Mouse (Mus musculus): ENCODE measurements around the gene Bglap3. TPM values are rescaled to one million over a fixed set of nuclear protein-coding genes. Genes with fewer than 3 reads are reported as not detected.

Bglap3 gene
- not detected in 4 replicates for total RNA-seq (2023; ENCODE audit: inconsistent age)

DNA sequence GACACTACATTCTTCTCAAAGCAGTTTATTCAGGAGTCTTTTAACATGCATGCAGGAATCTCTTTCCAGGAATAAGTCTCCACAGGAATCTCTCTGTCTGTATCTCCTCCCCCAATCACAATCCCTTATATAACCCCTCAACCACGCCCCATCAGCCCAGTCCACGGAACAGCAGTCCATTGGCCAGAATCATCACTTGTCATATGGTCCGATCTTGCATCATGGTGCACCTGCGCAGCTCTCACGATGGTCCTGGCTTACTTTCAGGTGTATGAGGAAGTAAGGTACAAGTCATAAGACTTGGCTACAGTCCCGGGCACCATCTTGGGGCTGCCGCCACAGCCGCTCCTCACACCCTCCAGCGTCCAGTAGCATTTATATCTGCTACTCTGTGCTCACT, at the start of gene Bglap3:
TSS of gene Bglap3 (minus strand) at position 101 of the 400 bp plus-strand sequence.

DNA sequence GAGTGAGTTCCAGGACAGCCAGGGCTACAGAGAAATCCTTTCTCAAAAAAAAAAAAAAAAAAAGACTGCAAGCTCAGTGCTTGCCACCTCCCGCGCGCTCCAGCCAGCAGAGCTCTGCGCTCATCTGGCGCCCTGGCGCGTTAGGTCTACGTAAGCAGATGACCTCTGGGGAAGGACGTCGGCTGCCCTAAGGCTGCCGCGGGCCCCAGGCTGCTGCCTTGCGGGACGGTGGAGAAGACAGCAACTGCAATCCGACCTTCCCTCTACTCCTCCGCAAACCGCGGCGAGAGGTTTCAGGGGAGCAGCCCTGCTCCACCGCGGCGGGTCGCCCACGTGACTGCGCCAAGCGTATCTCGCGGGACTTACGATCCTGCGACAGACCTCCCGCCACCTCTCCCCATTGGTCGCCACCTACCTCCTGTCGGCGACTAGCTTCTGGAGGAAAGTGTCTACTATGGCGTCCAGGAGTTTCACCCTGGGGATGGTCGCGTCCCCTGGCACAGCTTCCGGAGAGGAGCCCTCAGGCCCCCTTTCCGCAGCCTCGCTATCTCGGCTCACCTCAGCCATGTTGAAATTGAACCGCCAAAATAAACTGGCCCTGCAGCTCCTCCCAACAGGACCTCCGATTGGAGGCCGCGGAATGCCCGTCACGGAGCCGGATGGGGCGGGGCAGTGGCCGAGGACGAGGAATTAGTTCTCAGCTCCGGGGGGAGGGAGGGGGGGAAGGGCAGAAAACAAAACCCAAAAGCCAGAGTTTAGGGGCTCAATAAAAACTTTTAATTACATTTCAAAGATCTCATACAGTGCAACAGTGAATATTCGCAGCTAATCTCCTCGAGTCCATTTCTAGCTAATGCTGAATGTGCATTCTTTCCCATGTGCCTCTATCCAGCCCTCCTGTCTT, 37.5 kb upstream of the Bglap3 start, which contains the start of gene Pmf1:
TSS of gene Pmf1 (minus strand) at position 591 of the 904 bp plus-strand sequence.

GRCm38 (mm10) chr3:88384364-88384763, 11.8 kb upstream of the Bglap3 start, which contains the start of gene Bglap:
Gene Bglap, minus strand, starts transcription at chr3:88384464.

DNA sequence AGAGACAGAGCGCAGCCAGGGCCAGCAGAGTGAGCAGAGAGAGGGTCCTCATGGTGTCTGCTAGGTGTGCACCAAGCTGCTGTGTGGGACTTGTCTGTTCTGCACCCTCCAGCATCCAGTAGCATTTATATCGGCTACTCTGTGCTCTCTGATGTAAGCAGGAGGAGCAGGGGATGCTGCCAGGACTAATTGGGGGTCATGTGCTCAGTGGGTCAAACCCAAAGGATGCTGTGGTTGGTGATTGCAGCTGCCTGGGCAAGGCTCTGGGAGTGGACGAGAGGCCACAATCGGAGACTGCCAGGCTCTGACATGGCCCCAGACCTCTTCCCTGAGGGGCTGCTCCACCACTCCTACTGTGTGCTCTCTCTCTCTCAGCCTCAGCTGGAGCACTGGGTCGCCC, 6.1 kb upstream of the Bglap3 start, which contains the start of gene Bglap2:
TSS of gene Bglap2 (minus strand) at position 101 of the 400 bp plus-strand sequence.

DNA sequence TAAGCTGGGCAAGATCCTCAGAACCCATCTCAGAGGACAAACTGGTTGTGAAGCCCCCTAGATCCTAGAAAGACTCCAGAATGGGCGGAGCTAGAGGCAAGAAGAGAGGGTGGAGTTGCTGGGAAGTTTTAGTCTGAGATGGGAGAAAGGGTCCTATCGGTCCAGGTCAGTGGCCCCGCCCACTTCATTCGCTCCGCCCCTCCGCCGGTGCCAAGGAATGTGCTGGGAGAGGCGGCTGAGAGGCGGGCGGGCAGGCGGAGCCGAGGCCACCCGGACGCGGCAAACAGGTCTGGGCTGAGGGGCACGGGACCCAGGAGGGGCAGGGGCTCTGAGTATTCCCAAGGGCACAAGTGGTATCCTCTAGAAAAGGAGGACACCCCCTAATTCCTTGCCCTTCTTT, 8.2 kb downstream of the Bglap3 start, which contains the start of gene Paqr6:
TSS of gene Paqr6 (plus strand) at position 248 of the 400 bp plus-strand sequence.

DNA sequence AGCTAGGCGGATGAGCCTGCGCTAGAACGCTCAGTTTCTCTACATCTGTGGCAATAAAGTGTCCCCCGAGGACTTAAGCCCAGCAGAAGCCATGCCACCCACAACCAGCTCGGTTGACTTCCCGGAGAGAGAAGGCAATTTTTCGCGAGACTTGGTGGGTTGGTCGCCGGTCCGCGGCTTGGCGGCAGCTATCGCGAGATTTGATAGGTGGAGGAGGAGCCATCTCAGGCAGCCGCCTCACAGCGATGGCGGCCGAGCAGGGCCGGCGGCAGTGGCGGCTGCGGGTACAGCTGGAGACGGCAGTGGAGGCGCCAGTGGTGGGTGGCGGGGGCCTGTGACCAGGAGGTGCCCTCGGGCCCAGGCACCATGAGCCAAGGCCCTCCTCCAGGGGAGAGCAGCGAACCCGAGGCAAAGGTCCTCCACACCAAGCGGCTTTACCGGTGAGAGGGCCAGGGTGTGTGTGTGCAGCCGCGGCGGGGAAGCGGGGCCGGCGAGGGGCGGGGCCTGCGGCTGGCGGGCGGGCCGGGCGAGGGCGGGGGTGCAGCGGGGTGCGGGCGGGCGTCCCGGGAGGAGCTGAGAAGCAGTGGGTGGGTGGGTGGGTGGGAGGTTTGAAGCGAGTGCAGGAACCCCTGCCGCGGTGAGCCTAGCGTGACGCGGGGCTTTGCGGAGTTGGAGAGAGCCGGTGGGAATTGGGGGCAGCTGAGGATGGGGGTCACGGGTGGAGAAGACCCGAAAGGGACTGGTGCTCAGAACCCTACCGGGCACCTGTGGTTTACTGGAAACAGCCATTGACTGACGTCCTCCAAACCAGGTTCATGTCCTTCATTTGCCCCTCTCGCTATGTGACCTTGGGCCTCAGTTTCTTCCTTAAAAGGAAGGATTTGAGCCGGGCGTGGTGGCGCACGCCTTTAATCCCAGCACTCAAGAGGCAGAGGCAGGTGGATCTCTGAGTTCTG, 36.2 kb downstream of the Bglap3 start, which contains the start of the genes Tmem79 and Smg5:
TSS of gene Tmem79 (minus strand) at position 91 of the 956 bp plus-strand sequence.
TSS of gene Smg5 (plus strand) at position 203 of the 956 bp plus-strand sequence.

DNA sequence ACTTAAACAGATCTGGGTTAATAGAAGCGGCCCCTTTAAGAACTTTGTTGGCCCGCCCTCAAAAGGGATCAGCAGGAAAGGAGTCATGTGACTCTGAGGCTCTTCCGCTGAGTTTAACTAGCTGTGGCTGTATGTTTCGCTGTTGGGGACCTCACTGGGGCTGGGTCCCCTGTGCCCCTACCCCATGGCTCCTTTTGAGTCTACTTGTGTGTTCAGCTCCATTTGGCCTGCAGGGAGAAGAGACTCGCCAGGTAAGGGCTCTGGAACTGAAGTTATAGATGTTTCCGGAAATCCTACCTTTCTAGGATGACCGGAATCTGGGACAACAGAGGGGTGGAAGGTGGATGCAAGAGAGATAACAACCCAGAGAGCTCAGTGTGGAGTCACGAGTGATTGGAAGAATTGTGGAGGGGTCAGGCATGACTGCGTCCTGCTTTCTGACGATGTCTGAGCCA, 47.6 kb downstream of the Bglap3 start, which contains the start of gene Glmp:
TSS of gene Glmp (plus strand) at position 73 of the 455 bp plus-strand sequence.

Other genes with a start within 250 kb of the Bglap3 start
- 342 to 418 TPM (median 405 TPM) in 4 replicates for gene Mef2d, start 230.4 kb downstream of the Bglap3 start, total RNA-seq (2023; ENCODE audit: inconsistent age)
- gene Rhbg, start 118.0 kb downstream of the Bglap3 start, total RNA-seq (2023; ENCODE audit: inconsistent age): not detected in 4 replicates
- not detected in 4 replicates for gene Gm38392, start 85.5 kb downstream of the Bglap3 start, total RNA-seq (2023; ENCODE audit: inconsistent age)
- 4.6 to 7.6 TPM (median 6.0 TPM) in 4 replicates for gene Tsacc, start 75.7 kb downstream of the Bglap3 start, total RNA-seq (2023; ENCODE audit: inconsistent age)
- 150 to 201 TPM (median 177 TPM) in 4 replicates for gene Cct3, start 75.6 kb downstream of the Bglap3 start, total RNA-seq (2023; ENCODE audit: inconsistent age)
- gene Glmp, start 47.7 kb downstream of the Bglap3 start, total RNA-seq (2023; ENCODE audit: inconsistent age): 123 to 146 TPM (median 145 TPM) in 4 replicates
- 0.66 to 1.9 TPM (median 1.2 TPM) in 4 replicates for gene Tmem79, start 36.6 kb downstream of the Bglap3 start, total RNA-seq (2023; ENCODE audit: inconsistent age)
- 104 to 116 TPM (median 111 TPM) in 4 replicates for gene Smg5, start 36.5 kb downstream of the Bglap3 start, total RNA-seq (2023; ENCODE audit: inconsistent age)
- 1.6 to 3.6 TPM (median 1.6 TPM) in 3 of 4 replicates, not detected in the other for gene Paqr6, start 8.2 kb downstream of the Bglap3 start, total RNA-seq (2023; ENCODE audit: inconsistent age)
- not detected in 4 replicates for gene Bglap2, start 6.0 kb upstream of the Bglap3 start, total RNA-seq (2023; ENCODE audit: inconsistent age)
- not detected in 4 replicates for gene Bglap, start 11.7 kb upstream of the Bglap3 start, total RNA-seq (2023; ENCODE audit: inconsistent age)
- 56.7 to 66.9 TPM (median 64.0 TPM) in 4 replicates for gene Pmf1, start 37.6 kb upstream of the Bglap3 start, total RNA-seq (2023; ENCODE audit: inconsistent age)
- gene Slc25a44, start 52.4 kb upstream of the Bglap3 start, total RNA-seq (2023; ENCODE audit: inconsistent age): 18.6 to 22.0 TPM (median 19.8 TPM) in 4 replicates
- gene Sema4a, start 88.4 kb upstream of the Bglap3 start, total RNA-seq (2023; ENCODE audit: inconsistent age): 0.63 to 2.2 TPM (median 1.6 TPM) in 4 replicates
- 18.4 to 22.9 TPM (median 21.7 TPM) in 4 replicates for gene Lmna, start 137.2 kb upstream of the Bglap3 start, total RNA-seq (2023; ENCODE audit: inconsistent age)
- gene Mex3a, start 159.7 kb upstream of the Bglap3 start, total RNA-seq (2023; ENCODE audit: inconsistent age): 1.1 to 1.6 TPM (median 1.4 TPM) in 4 replicates
- 0.70 to 1.9 TPM (median 0.86 TPM) in 4 replicates for gene Rab25, start 175.6 kb upstream of the Bglap3 start, total RNA-seq (2023; ENCODE audit: inconsistent age)
- 99.1 to 111 TPM (median 105 TPM) in 4 replicates for gene Lamtor2, start 180.3 kb upstream of the Bglap3 start, total RNA-seq (2023; ENCODE audit: inconsistent age)
- gene Ubqln4, start 181.0 kb upstream of the Bglap3 start, total RNA-seq (2023; ENCODE audit: inconsistent age): 42.9 to 49.4 TPM (median 47.2 TPM) in 4 replicates
- 60.6 to 67.5 TPM (median 65.5 TPM) in 4 replicates for gene Ssr2, start 203.1 kb upstream of the Bglap3 start, total RNA-seq (2023; ENCODE audit: inconsistent age)
- gene Arhgef2, start 233.2 kb upstream of the Bglap3 start, total RNA-seq (2023; ENCODE audit: inconsistent age): 231 to 252 TPM (median 239 TPM) in 4 replicates

Measured in B cell, adult (primary cell).